Mouse (Mus musculus) liver, postnatal 0 days (tissue): Measurements from ENCODE around the gene Magea4. TPM values are rescaled to one million over a fixed set of nuclear protein-coding genes. Genes with fewer than 3 reads are reported as not detected.

ENCODE experiments used
- ATAC-seq: fragments of 200-750 bp; cut with Nextera tagmentation; 2 replicates; pipeline ENCODE4 v1.8.0; 2017; ENCODE audit warnings: mild to moderate bottlenecking, moderate library complexity
- DNase-seq: peaks from one replicate; pipeline ENCODE4 v3.0.0-alpha.2; 2016
- H3K27ac ChIP-seq: fragments of 300-500 bp; sonication (generic); 2 replicates; pipeline ENCODE4 v1.5.1; 2014; ENCODE audit warnings: antibody characterized with exemption, moderate library complexity, mild to moderate bottlenecking, low read depth
- H3K27me3 ChIP-seq: fragments of 300-500 bp; sonication (generic); 2 replicates; pipeline ENCODE4 v1.6.1; 2014; ENCODE audit warnings: low read length, control low read depth, mixed read lengths; ENCODE audit not compliant: insufficient read depth
- H3K36me3 ChIP-seq: fragments of 300-500 bp; sonication (generic); replicated peaks from 2 replicates; pipeline ENCODE4 v1.6.1; 2014; ENCODE audit warnings: mild to moderate bottlenecking, control low read depth, low read length, moderate library complexity, mixed read lengths; ENCODE audit not compliant: insufficient read depth
- H3K4me1 ChIP-seq: fragments of 300-500 bp; sonication (generic); 2 replicates; pipeline ENCODE4 v1.6.1; 2014; ENCODE audit warnings: antibody characterized with exemption, mild to moderate bottlenecking, control low read depth; ENCODE audit not compliant: insufficient read depth
- H3K4me2 ChIP-seq: fragments of 300-500 bp; sonication (generic); 2 replicates; pipeline ENCODE4 v1.6.1; 2014; ENCODE audit warnings: low read depth, mild to moderate bottlenecking, low read length, moderate library complexity, mixed read lengths
- H3K4me3 ChIP-seq: fragments of 300-500 bp; sonication (generic); 2 replicates; pipeline ENCODE4 v1.5.1; 2014; ENCODE audit warnings: low read depth, low read length
- H3K9ac ChIP-seq: fragments of 300-500 bp; sonication (generic); replicated peaks from 2 replicates; pipeline ENCODE4 v1.6.1; 2014; ENCODE audit warnings: mild to moderate bottlenecking, moderate library complexity
- H3K9me3 ChIP-seq: fragments of 300-500 bp; sonication (generic); 2 replicates; pipeline ENCODE4 v1.6.1; 2016; ENCODE audit warnings: mild to moderate bottlenecking, control low read depth, low read length, mixed read lengths
- CTCF ChIP-seq: sonication (generic); IDR thresholded peaks from 2 replicates; pipeline ENCODE4 v1.5.1; 2016; ENCODE audit warnings: antibody characterized with exemption, low read depth
- EP300 ChIP-seq: IDR thresholded peaks from 2 replicates; pipeline ENCODE4 v1.6.1; 2016; ENCODE audit warnings: antibody characterized with exemption, low read depth, mild to moderate bottlenecking
- WGBS: fragments of 180-500 bp; shearing (Covaris S2); extraction: QIAGEN DNeasy Blood & Tissue Kit; methylation state at CpG from one replicate; pipeline ENCODE4 v1.1.7; 2014; ENCODE audit not compliant: insufficient replicate concordance; 5-methylcytosine and 5-hydroxymethylcytosine counted together
- microRNA counts: library from miRNA; unstranded; fragments of <30 nt; microRNA quantifications from one replicate; lab custom pipeline; 2015
- microRNA-seq: library from miRNA; unstranded; fragments of <30 nt; microRNA quantifications from one replicate; pipeline ENCODE4, GENCODE M21; 2016
- polyA plus RNA-seq: library from polyadenylated mRNA; unstranded; fragments of >200 nt; fragmentation: Nextera tagmentation; extraction: Ambion mirVana; gene quantifications from 2 replicates; pipeline ENCODE4 v1.2.1, GENCODE M21; 2015

Magea4 gene
- not detected in 2 replicates for polyA plus RNA-seq

- Histone ChIP-seq H3K36me3 (no peaks in the 10 kb centered on the region), H3K27me3 (no peaks in the 10 kb centered on the region), H3K27ac (no peak within 1 kb of the TSS), H3K4me1 (no peaks in the 10 kb centered on the region), H3K9me3 (no peaks in the 10 kb centered on the region), H3K9ac (no peak within 1 kb of the TSS), H3K4me2 (no peak within 1 kb of the TSS), H3K4me3 (no peak within 1 kb of the TSS)
- no peak for ATAC-seq
- TF ChIP-seq EP300, result no peak
- TF ChIP-seq CTCF, result no peak
- DNase-seq, result no peak
- 69% methylated on average over 2 of the region's 2 CpGs for WGBS
These were observed at the start of gene Magea4 for GRCm38 (mm10) chrX:72221717-72222116. Gene Magea4 (plus strand): TSS chrX:72222017.

GRCm38 (mm10) chrX:72202944-72203554 is 18.8 kb upstream of the Magea4 start:
- no peaks in the 10 kb centered on the region for H3K36me3 ChIP-seq
- H3K4me2 ChIP-seq, result no peak overlapping the region
- ATAC-seq (no peak), DNase-seq (no peak)
- no peaks in the 10 kb centered on the region for H3K9me3 ChIP-seq
- WGBS, result 58% methylated on average over 4 of the region's 4 CpGs
- H3K27me3 ChIP-seq, result no peaks in the 10 kb centered on the region
- no peak overlapping the region for H3K27ac ChIP-seq
- TF ChIP-seq EP300, result no peak
- TF ChIP-seq CTCF, result no peak
- H3K4me1 ChIP-seq, result no peaks in the 10 kb centered on the region
- H3K9ac ChIP-seq, result no peak overlapping the region
- H3K4me3 ChIP-seq, result no peak overlapping the region

GRCm38 (mm10) chrX:72270637-72271036 is 48.8 kb downstream of the Magea4 start:
- Histone ChIP-seq H3K36me3 (no peaks in the 10 kb centered on the region), H3K9ac (no peak overlapping the region), H3K4me2 (no peak overlapping the region), H3K27ac (no peak overlapping the region), H3K4me3 (no peak overlapping the region), H3K27me3 (no peaks in the 10 kb centered on the region), H3K4me1 (no peaks in the 10 kb centered on the region), H3K9me3 (no peaks in the 10 kb centered on the region)
- ATAC-seq (no peak), DNase-seq (no peak)
- WGBS, result 92% methylated on average over 10 of the region's 11 CpGs
- TF ChIP-seq EP300 (no peak), CTCF (no peak)

MicroRNA genes within 50 kb of the gene (microRNA counts, 519-probe panel; counts per million panel counts)
- microRNA mmu-miR-224 (lab: Ali Mortazavi, UCI), result not detected
- not detected for microRNA mmu-miR-452 (lab: Ali Mortazavi, UCI)

Small RNA genes lying within 50 kb of the gene (microRNA-seq; reads per million reads assigned to microRNA genes)
- gene Mir224 (97.3 reads per million, percentile 43 among the genes with 10 or more reads in this experiment), gene Mir452 (4.1 reads per million, percentile 3 among the genes with 10 or more reads in this experiment)

Other genes starting within 250 kb of the Magea4 start
- not detected in 2 replicates for gene Fate1, start 249.0 kb upstream of the Magea4 start, polyA plus RNA-seq
- gene Cnga2, start 230.2 kb upstream of the Magea4 start, polyA plus RNA-seq, result not detected in 2 replicates
- 0.06 and 0.07 TPM in 2 replicates for gene Gabre, start 52.8 kb downstream of the Magea4 start, polyA plus RNA-seq
- gene Magea10, start 164.8 kb downstream of the Magea4 start, polyA plus RNA-seq, result not detected in 2 replicates